ENCODE assay signal across 24 mouse cellular contexts in genomic region chr3:93129076-93129475, GRCm38 (mm10). TPM values are rescaled to one million over a fixed set of nuclear protein-coding genes. Genes with fewer than 3 reads are reported as not detected.
DNase-seq lines count a peak whose midpoint lies in the region; ATAC-seq and TF ChIP-seq lines count a peak whose summit lies in the region.
"Had no signal": no experiment of that assay in that cellular context is flagged by ENCODE, and none has a peak within 500 bp of the region (broad histone marks: within the 10 kb centered on the region; RNA-seq: fewer than 3 reads in every experiment).

No protein-coding gene starts in this region.

- no peaks in the 10 kb centered on the region for H3K27me3 ChIP-seq in kidney, adult 2 months (replicated peaks; ENCODE audit: control insufficient read depth, insufficient read depth, low read length)
- H3K27me3 ChIP-seq in kidney, embryonic 15.5 days, result no peaks in the 10 kb centered on the region
- H3K27me3 ChIP-seq: hindbrain, embryonic 15.5 days; limb, embryonic 15.5 days had no signal

- no peak overlapping the region for H3K27ac ChIP-seq in kidney, adult 2 months (ENCODE audit: insufficient read depth, low read depth, low read length)
- no peak overlapping the region for H3K27ac ChIP-seq in kidney, embryonic 15.5 days
- H3K27ac ChIP-seq: gastrocnemius, adult 2 months; hindbrain, embryonic 15.5 days had no signal

- no peak for ATAC-seq in kidney, embryonic 15.5 days (replicated peaks; ENCODE audit: low FRiP score)
- ATAC-seq: CD4-positive, CD25-positive, alpha-beta regulatory T cell, adult 4 months; forebrain, embryonic 16.5 days; intestine, postnatal 0 days; midbrain, embryonic 16.5 days had no signal

- no peak overlapping the region for H3K4me3 ChIP-seq in kidney, adult 2 months (ENCODE audit: insufficient read depth, low read depth, low read length)
- no peak overlapping the region for H3K4me3 ChIP-seq in kidney, embryonic 15.5 days (replicated peaks)
- H3K4me3 ChIP-seq: gastrocnemius, adult 2 months; hindbrain, embryonic 15.5 days; limb, embryonic 15.5 days had no signal

- no peaks in the 10 kb centered on the region; the same call in 1 of the 2 replicates for H3K4me1 ChIP-seq in kidney, adult 2 months (ENCODE audit: control insufficient read depth, insufficient read depth, low read length)
- H3K4me1 ChIP-seq in kidney, embryonic 15.5 days, result no peaks in the 10 kb centered on the region
- H3K4me1 ChIP-seq: hindbrain, embryonic 15.5 days had no signal

- H3K36me3 ChIP-seq in kidney, adult 2 months (ENCODE audit: control insufficient read depth, insufficient read depth, low read length), result no peaks in the 10 kb centered on the region
- no peaks in the 10 kb centered on the region for H3K36me3 ChIP-seq in kidney, embryonic 15.5 days
- H3K36me3 ChIP-seq: G1E; hindbrain, embryonic 15.5 days; limb, embryonic 15.5 days had no signal

- TF ChIP-seq CTCF in kidney, adult 2 months (conservative IDR thresholded peaks at IDR 0.05; ENCODE audit: insufficient read depth, insufficient read length, low read depth, low read length), result no peak

- no peaks in the 10 kb centered on the region for H3K9me3 ChIP-seq in kidney, embryonic 15.5 days (replicated peaks)
- H3K9me3 ChIP-seq: hindbrain, embryonic 15.5 days; limb, embryonic 15.5 days had no signal

- H3K4me2 ChIP-seq in kidney, embryonic 15.5 days, result no peak overlapping the region
- H3K4me2 ChIP-seq: hindbrain, embryonic 15.5 days; limb, embryonic 15.5 days had no signal

- TF ChIP-seq POLR2A in kidney, adult 2 months (IDR thresholded peaks at IDR 0.05; ENCODE audit: low read depth, low read length), result no peak

- DNase-seq in cerebellum, postnatal 10 days, result peak; percentile 15 to 28
- no peak for DNase-seq in cerebellum, adult 11-12 months
- DNase-seq in kidney, adult 2 months, result peak; percentile 81
- DNase-seq in kidney, postnatal 4 days, result peak; percentile 8 to 10
- DNase-seq in lung, postnatal 4 days, result peak; percentile 14 to 37
- DNase-seq in layer of hippocampus, postnatal 25 days (ENCODE audit: extremely low spot score in 1 of 2, low spot score in 1 of 2), result no peak
- DNase-seq in frontal cortex, postnatal 14 days (ENCODE audit: low spot score in 2 of 2), result no peak
- DNase-seq: gastrocnemius, adult 2 months; heart, adult 11 months; thymus, postnatal 25 days had no signal

- 44% methylated on average over 5 of the region's 5 CpGs for WGBS in kidney, adult 2 months
- 59% methylated on average over 5 of the region's 5 CpGs for WGBS in kidney, embryonic 15.5 days

- H3K9ac ChIP-seq in kidney, embryonic 15.5 days, result no peak overlapping the region
- H3K9ac ChIP-seq: hindbrain, embryonic 15.5 days; limb, embryonic 15.5 days had no signal

RNA-seq across cellular contexts. Expression of gene Crnn, which starts 15.5 kb away (rescaled TPM):
- not detected in 2 replicates for polyA plus RNA-seq in kidney, adult 2 months (2012; rRNA removed)
- 0.10 TPM in 1 of 2 replicates, not detected in the other for polyA plus RNA-seq in kidney, embryonic 15.5 days (2015; fragmentation: Nextera tagmentation; extraction: Ambion mirVana)
- not detected for total RNA-seq in layer of hippocampus, postnatal 25 days (2021)
- total RNA-seq: gastrocnemius, adult 2 months; heart, postnatal 10 days; layer of hippocampus, postnatal 14 days; left cerebral cortex, postnatal 14 days; megakaryocyte-erythroid progenitor cell, adult 5-6 weeks had no signal
- polyA plus RNA-seq: CD4-positive, CD25-positive, alpha-beta regulatory T cell, adult 4 months; forebrain, embryonic 16.5 days; G1E; hindbrain, embryonic 15.5 days; intestine, postnatal 0 days; liver, embryonic 16.5 days; midbrain, embryonic 16.5 days; testis, adult 2 months had no signal

Comparison
In these comparisons a context has a peak if more than half of its experiments do, and no peak if none do; other contexts are left out.
1. DNase-seq: peak in cerebellum, postnatal 10 days (2 of 2), kidney, adult 2 months (single experiment), kidney, postnatal 4 days (2 of 2) and lung, postnatal 4 days (2 of 2); none in cerebellum, adult 11-12 months (single experiment), layer of hippocampus, postnatal 25 days (0 of 2) and frontal cortex, postnatal 14 days (0 of 2).